Mouse (Mus musculus) heart, postnatal 0 days (tissue): ENCODE measurements around the gene Nobox.

Experiments used
- CTCF ChIP-seq: IDR thresholded peaks from 2 replicates; pipeline ENCODE4 v1.5.1; 2016; ENCODE audit warnings: antibody characterized with exemption, control low read depth, low read depth
- EP300 ChIP-seq: IDR thresholded peaks from 2 replicates; pipeline ENCODE4 v1.6.1; 2016; ENCODE audit warnings: antibody characterized with exemption, low read depth

GRCm38 (mm10) chr6:43342386-43342785 lies 33.0 kb upstream of the Nobox start:
- TF ChIP-seq CTCF (no peak), EP300 (no peak)
